Mouse (Mus musculus): Measurements from ENCODE around the gene Phf10.
A peak's percentile ranks its signal among the peaks of the same experiment; 100 is the strongest.
"Not testable (repeated sequence)": the region's sequence is repeated elsewhere in the genome, so short reads cannot be mapped to it uniquely, and the experiment has no call there.

Phf10 gene

DNA sequence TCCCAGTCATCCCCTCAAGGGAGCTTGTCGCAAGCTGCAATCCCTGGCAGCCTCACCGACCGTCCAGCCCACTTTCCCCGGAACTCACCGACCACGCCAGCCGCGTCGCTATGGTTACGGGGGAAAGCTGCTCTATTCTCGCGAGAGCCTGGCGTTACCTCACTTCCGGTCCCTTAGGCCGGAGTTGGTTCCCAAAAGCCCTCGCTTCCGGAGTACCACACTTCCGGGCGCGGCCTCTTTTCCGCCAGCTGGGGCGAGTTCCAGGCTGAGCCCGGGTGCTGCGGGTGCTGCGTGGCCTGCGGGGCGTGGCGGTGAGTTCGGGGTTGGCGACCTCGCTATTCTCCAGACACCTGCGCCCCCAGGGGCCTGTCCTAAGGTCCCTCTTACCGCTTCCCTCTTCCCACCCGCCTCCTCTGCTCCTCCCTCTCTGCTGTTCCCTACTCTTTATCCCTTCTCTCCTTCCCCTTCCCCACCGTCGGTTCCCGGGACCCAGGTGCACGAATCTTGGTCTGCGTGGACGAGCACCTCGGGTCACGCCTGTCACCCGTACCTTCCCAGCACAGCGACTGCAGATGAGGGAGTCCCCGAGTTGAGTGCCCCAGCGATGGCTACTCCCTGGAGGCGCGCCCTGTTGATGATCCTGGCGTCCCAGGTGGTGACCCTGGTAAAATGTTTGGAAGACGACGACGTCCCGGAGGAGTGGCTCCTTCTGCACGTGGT, 17.9 kb downstream of the Phf10 start, which contains the start of the genes Wdr27 and 1600012H06Rik:
TSS of gene Wdr27 (minus strand) at position 150 of the 720 bp plus-strand sequence.
TSS of gene 1600012H06Rik (plus strand) at position 176 of the 720 bp plus-strand sequence.
- DNase-seq, result peak; percentile 99

- DNase-seq, result not testable (repeated sequence)
These were observed 18.9 kb downstream of the Phf10 start for GRCm38 (mm10) chr17:14942181-14942580.

- no peak for DNase-seq
These were observed 25.1 kb downstream of the Phf10 start for GRCm38 (mm10) chr17:14935841-14936605.

DNA sequence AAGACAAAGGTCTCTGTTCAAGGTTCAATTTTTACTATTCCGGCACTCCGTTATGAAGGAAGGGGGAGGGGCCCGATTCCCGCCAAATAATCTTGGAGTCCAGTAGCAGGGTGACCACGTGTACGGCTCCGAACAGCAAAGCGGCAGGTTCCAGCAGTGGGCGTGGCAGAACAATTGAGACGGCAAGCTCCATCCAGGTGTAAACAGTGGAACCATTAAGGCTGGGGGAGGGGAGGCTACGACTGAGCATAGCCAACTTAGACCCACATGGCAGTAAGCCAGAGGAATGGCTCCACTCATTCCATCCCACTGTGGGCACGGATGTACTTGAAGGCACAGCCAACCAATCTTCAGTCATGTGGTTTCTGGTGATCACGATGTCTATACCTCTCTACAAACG, 25.8 kb downstream of the Phf10 start:
- DNase-seq, result not testable (repeated sequence)

GRCm38 (mm10) chr17:14931469-14931868, 29.6 kb downstream of the Phf10 start:
- DNase-seq, result no peak

DNA sequence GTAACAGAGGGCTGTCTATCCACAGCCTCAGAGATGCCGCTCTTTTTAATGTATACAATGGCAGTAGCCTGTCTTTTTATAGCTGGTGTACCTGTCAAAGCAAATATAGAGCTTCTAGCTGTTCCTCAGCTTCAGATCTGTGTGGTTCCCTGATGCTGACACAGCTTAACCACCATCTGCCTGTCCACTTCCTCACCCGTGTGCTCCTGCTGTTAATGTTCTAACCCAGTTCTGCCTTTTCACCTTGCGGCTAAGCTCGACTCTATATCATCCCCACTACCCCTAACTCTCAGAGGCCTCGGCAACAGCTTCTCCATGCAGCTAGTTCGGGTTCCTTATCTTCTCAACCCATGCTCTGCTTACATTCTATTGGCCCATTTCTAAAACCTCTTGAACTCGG, 30.4 kb downstream of the Phf10 start:
- DNase-seq, result no peak

DNA sequence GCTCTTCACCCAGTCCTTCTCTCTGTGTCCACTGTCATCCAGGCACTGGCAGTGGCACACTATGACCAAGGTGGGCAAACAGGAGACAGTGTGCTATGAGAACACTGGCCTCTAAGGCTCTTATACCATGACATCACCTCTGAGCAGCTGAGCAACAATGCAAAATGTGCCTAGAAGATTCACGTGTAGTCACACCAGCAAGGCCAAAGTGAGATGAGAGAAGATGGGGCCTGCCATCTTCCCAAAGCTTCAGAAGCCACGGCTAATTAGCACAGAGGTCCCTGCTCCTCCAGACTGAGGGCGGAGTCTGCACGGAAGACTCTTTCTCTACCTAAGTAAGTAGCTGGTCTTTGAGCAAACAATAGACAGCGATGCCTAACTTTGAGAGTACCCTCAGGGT, 32.4 kb downstream of the Phf10 start:
- no peak for DNase-seq

- DNase-seq, result no peak
These were observed 33.3 kb downstream of the Phf10 start for GRCm38 (mm10) chr17:14927644-14928218.

DNA sequence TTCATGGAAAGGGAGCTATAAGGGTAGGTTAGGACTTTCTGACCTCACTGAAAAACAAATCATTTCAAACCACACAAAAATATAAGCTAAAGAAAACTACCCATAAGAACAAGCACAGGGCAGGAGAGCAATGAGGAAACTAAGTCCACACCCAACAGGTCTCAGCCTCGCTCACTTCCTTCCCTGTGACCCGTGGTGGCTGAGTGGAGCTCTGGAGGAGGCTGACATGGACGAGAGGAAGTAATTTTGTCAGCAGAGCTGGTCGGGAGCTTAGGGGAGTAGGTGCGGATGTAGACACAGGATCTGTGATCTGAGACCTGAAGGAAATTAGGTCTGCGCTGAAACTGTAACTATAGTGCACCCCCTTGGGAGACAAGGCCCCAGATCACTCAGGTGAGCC, 39.5 kb downstream of the Phf10 start:
- DNase-seq, result no peak

- DNase-seq, result no peak
These were observed 43.2 kb downstream of the Phf10 start for GRCm38 (mm10) chr17:14917866-14918265.

GRCm38 (mm10) chr17:14914401-14914800, 46.7 kb downstream of the Phf10 start:
- no peak for DNase-seq

GRCm38 (mm10) chr17:14912981-14913380, 48.1 kb downstream of the Phf10 start:
- DNase-seq, result no peak

GRCm38 (mm10) chr17:14912420-14912819, 48.7 kb downstream of the Phf10 start:
- DNase-seq, result peak; percentile 12 to 32

- DNase-seq, result no peak
These were observed 50.3 kb downstream of the Phf10 start for GRCm38 (mm10) chr17:14910771-14911170.

DNA sequence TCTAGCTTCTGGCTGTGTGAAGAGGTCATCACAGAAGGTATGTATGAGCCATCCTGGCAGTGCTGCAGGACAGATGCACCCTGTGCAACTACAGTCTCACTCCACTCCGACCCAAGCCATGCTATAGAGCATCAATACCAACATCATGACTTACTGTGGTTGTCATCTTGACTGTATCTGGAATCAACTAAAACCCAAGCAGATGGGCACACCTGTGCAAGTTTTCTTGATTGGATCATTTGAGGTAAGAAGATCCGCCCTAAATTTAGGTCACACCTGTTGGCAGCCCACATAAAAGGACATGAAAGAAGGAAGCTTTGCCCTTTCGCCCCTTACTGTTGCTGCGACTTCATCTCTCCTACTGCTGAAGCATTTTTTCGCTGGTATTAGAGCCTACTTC, 51.7 kb downstream of the Phf10 start:
- no peak for DNase-seq

DNA sequence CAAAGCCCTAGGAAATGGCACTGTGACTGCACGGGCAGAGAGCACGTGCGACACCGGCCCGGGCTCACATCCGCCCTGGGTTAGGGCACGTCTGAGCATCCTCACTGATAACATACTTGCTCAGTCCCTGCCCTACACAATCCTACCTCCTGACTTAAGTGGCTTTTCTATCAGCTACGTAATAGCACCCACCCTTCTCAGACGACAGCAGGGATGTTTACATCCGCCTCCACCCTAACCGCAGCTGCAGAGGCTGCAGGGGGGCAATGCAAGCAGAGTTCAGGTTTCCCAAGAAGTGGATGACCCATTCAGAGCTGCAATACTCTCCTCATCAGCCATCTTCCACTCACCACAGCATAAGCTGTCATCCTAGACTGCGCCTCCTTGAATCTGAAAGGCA, 53.9 kb downstream of the Phf10 start:
- DNase-seq, result no peak

- no peak for DNase-seq
These were observed 54.5 kb downstream of the Phf10 start for GRCm38 (mm10) chr17:14906611-14907010.

DNA sequence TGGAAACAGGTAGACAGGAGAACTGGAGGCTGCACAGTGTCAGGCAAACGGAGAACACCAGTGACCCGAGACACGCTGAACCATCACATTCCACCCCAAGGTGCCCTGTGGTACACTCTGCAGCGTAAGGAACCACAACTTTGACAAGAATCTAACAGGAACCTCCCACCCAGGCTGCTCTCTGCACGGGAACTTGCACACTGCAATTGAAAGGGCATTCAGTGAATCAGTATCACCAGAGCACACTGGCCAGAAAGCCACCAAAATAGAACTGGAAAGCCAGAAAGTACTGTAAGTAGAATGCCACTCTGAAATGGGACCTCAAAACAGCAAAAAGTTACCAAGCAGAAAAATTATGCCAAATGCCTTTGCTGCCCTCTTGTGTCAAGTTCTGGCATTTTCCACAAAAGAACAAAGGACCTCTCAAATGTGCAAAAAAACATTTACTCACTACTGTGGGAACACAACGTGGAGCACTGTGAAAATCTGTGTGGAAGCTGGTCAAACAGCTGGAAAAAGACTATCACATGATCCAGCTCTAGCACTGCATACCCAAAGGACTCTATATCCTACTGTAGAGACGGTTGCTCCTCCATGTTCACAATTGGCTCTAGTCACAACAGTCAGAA, 56.3 kb downstream of the Phf10 start:
- DNase-seq, result peak; percentile 53 to 79

DNA sequence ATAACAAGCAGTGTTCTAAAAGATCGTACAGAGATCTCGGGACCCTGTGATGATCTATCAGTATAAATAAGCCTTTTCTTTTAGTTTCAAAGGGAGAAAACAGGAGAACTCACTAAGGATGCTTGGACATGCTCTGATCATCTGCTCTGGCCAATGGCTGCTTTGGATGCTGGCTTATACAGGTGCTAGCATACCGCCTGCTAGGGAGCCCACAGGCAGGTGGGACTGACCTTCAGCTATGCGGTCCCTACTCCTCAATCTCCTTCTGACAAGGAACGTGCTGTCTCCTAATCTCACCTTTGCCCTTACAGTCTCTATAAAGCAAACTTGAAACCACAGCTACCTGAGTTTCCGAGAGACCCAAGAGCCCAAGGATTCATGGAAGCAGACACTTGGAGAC, 56.9 kb downstream of the Phf10 start:
- DNase-seq, result no peak

- DNase-seq, result no peak
These were observed 57.9 kb downstream of the Phf10 start for GRCm38 (mm10) chr17:14903212-14903611.

DNA sequence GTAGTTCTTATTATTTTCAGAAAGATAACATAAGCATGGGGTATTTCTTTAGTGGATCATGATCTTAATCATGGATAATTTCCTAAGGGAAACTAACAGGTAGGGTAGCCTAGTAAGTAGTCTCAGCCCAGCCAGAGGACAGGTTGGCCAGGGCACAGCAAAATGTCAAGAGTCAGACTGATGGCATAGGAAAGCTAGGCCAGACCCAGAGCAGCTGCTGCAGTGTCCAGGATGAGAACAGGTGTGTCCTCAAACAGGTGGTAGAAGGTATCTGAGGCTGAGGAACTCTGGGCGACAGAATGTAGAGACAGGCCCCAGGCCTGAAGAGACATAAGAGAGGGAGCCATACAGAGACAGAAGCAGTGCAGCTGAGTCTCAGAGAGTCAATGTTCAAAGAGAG, 62.1 kb downstream of the Phf10 start:
- no peak for DNase-seq

DNA sequence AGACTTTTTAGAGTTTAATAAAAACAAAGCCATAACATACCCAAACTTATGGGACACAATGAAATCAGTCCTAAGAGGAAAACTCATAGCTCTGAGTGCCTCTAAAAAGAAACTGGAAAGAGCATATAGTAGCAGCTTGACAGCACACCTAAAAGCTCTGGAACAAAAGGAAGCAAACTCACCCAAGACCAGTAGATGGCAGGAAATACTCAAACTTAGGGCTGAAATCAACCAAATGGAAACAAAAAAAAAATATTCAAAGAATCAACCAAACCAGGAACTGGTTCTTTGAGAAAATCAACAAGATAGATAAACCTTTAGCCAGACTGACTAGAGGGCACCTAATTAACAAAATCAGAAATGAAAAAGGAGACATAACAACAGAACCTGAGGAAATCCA, 66.0 kb downstream of the Phf10 start:
- DNase-seq, result not testable (repeated sequence)

Data from kidney, postnatal 36 days (tissue).